Mouse (Mus musculus) olfactory bulb, adult 2 months (tissue): ENCODE data around the gene Abtb1.

Experiments
- CTCF ChIP-seq: fragments of 200-500 bp; IDR thresholded peaks from 2 replicates; pipeline ENCODE4 v1.5.1; 2012; ENCODE audit warnings: low read depth, mild to moderate bottlenecking, low read length, moderate library complexity; ENCODE audit not compliant: insufficient read depth
- POLR2A ChIP-seq: fragments of 200-500 bp; IDR thresholded peaks from 2 replicates; pipeline ENCODE4 v1.6.1; 2012; ENCODE audit warnings: mild to moderate bottlenecking, low read depth, low read length, moderate library complexity; ENCODE audit not compliant: insufficient read depth

DNA sequence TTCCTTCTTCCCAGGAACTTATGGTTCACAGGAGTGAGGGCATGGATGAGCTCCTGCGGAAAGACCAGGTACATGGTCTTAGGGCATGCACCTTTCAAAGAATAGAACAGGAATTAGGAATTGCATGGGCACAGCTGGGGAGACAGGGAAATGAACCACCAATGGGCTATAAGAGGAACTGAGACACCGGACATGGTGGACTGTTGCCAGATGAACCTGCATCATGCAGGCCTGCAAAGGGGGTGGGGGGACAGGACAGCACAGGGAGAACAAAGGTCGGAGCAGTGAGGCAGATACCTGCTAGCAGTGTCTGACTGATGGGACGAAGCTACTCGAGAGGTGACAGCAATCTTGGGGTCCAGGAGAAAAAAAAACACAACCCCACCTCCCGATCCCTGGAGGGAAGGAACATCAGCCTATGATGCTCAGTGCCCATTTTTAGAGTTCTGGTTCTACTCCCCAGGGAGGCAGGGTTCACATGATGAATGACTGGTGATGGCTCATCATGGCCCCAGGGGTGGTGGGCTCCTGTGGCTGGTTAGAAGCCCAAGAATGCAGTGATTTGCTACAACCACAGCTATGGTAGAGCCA is 11.6 kb downstream of the Abtb1 start:
- TF ChIP-seq POLR2A (no peak), CTCF (no peak)
